Mouse (Mus musculus): ENCODE data around the gene Bcl2l10. TPM values are rescaled to one million over a fixed set of nuclear protein-coding genes. Genes with fewer than 3 reads are reported as not detected.

The Bcl2l10 gene
- polyA plus RNA-seq, 1 experiment from 2014 or later: not detected

- Histone ChIP-seq H3K36me3 (peaks cover 40% of the 10 kb centered on the region), H3K27ac (replicated peaks) (no peak overlapping the region), H3K9me3 (replicated peaks) (no peaks in the 10 kb centered on the region), H3K4me1 (no peaks in the 10 kb centered on the region), H3K27me3 (ENCODE audit: low read depth, poor library complexity, severe bottlenecking) (no peaks in the 10 kb centered on the region), H3K4me3 (no peak overlapping the region)
- WGBS: 84% methylated on average over 3 of the region's 3 CpGs
- no peak for DNase-seq (ENCODE audit: low spot score)
These were observed 36.9 kb downstream of the Bcl2l10 start for GRCm38 (mm10) chr9:75384337-75384962.

- no peak overlapping the region for H3K4me3 ChIP-seq
- H3K4me1 ChIP-seq: no peaks in the 10 kb centered on the region
- DNase-seq (ENCODE audit: low spot score): no peak
- H3K27ac ChIP-seq (replicated peaks): no peak overlapping the region
- 90% methylated on average over 9 of the region's 9 CpGs for WGBS
- no peaks in the 10 kb centered on the region for H3K27me3 ChIP-seq (ENCODE audit: low read depth, poor library complexity, severe bottlenecking)
- H3K36me3 ChIP-seq: peaks cover 49% of the 10 kb centered on the region
- no peaks in the 10 kb centered on the region for H3K9me3 ChIP-seq (replicated peaks)
These were observed 37.8 kb downstream of the Bcl2l10 start for GRCm38 (mm10) chr9:75385218-75385974.

GRCm38 (mm10) chr9:75393251-75393650 is 45.7 kb downstream of the Bcl2l10 start:
- Histone ChIP-seq H3K36me3 (peaks cover 100% of the 10 kb centered on the region), H3K4me3 (no peak overlapping the region), H3K4me1 (peaks cover 2% of the 10 kb centered on the region; the same call in 1 of the 2 replicates), H3K27ac (replicated peaks) (no peak overlapping the region), H3K27me3 (ENCODE audit: low read depth, poor library complexity, severe bottlenecking) (no peaks in the 10 kb centered on the region), H3K9me3 (replicated peaks) (no peaks in the 10 kb centered on the region)
- no peak for DNase-seq (ENCODE audit: low spot score)
- 87% methylated on average over 12 of the region's 12 CpGs for whole genome bisulfite sequencing

GRCm38 (mm10) chr9:75395971-75396370 is 48.4 kb downstream of the Bcl2l10 start:
- Histone ChIP-seq H3K27ac (replicated peaks) (no peak overlapping the region), H3K27me3 (ENCODE audit: low read depth, poor library complexity, severe bottlenecking) (no peaks in the 10 kb centered on the region), H3K36me3 (peaks cover 87% of the 10 kb centered on the region), H3K4me1 (peaks cover 6% of the 10 kb centered on the region; the same call in 1 of the 2 replicates), H3K9me3 (replicated peaks) (no peaks in the 10 kb centered on the region), H3K4me3 (no peak overlapping the region)
- 96% methylated on average over 6 of the region's 6 CpGs for WGBS
- no peak for DNase-seq (ENCODE audit: low spot score)

GRCm38 (mm10) chr9:75399069-75399468 is 51.5 kb downstream of the Bcl2l10 start:
- WGBS: 91% methylated on average over 4 of the region's 4 CpGs
- DNase-seq (ENCODE audit: low spot score): no peak
- Histone ChIP-seq H3K4me3 (no peak overlapping the region), H3K36me3 (peaks cover 56% of the 10 kb centered on the region), H3K27ac (replicated peaks) (no peak overlapping the region), H3K4me1 (peaks cover 25% of the 10 kb centered on the region), H3K27me3 (ENCODE audit: low read depth, poor library complexity, severe bottlenecking) (no peaks in the 10 kb centered on the region), H3K9me3 (replicated peaks) (no peaks in the 10 kb centered on the region)

- DNase-seq (ENCODE audit: low spot score): no peak
- 91% methylated on average over 5 of the region's 5 CpGs for WGBS
- Histone ChIP-seq H3K4me3 (no peak overlapping the region), H3K36me3 (peaks cover 41% of the 10 kb centered on the region), H3K9me3 (replicated peaks) (no peaks in the 10 kb centered on the region), H3K27ac (replicated peaks) (no peak overlapping the region), H3K27me3 (ENCODE audit: low read depth, poor library complexity, severe bottlenecking) (no peaks in the 10 kb centered on the region), H3K4me1 (peaks cover 39% of the 10 kb centered on the region)
These were observed 53.1 kb downstream of the Bcl2l10 start for GRCm38 (mm10) chr9:75400639-75401038.

Other genes with a start within 250 kb of the Bcl2l10 start
- gene Myo5c, start 115.7 kb upstream of the Bcl2l10 start, polyA plus RNA-seq (2016; fragmentation: Nextera tagmentation; extraction: Ambion mirVana): 0.52 and 0.77 TPM in 2 replicates
- gene Gnb5, start 41.5 kb upstream of the Bcl2l10 start, polyA plus RNA-seq (2016; fragmentation: Nextera tagmentation; extraction: Ambion mirVana): 29.3 and 30.9 TPM in 2 replicates
- gene Mapk6, start 62.2 kb downstream of the Bcl2l10 start, polyA plus RNA-seq (2016; fragmentation: Nextera tagmentation; extraction: Ambion mirVana): 138 and 156 TPM in 2 replicates
- gene Leo1, start 93.8 kb downstream of the Bcl2l10 start, polyA plus RNA-seq (2016; fragmentation: Nextera tagmentation; extraction: Ambion mirVana): 49.4 and 52.3 TPM in 2 replicates
- 90.8 and 95.5 TPM in 2 replicates for gene Tmod3, start 211.9 kb downstream of the Bcl2l10 start, polyA plus RNA-seq (2016; fragmentation: Nextera tagmentation; extraction: Ambion mirVana)

Data from midbrain, embryonic 10.5 days (tissue).